Mouse (Mus musculus) granulocyte monocyte progenitor cell, adult 5-6 weeks (primary cell): ENCODE results near the gene Fbrs. TPM values are rescaled to one million over a fixed set of nuclear protein-coding genes. Genes with fewer than 3 reads are reported as not detected.

Source experiments
- ATAC-seq: replicated peaks from 2 replicates; pipeline ENCODE4 v1.8.0; 2016; ENCODE audit warnings: mild to moderate bottlenecking, moderate TSS enrichment, inconsistent platforms; ENCODE audit not compliant: poor library complexity, severe bottlenecking
- total RNA-seq, 2 experiments: library from RNA; stranded (forward) in 1 of 2; stranded (reverse) in 1 of 2; fragments of 200-712, 200-1000 nt in 1 of 2; fragments of >200 nt in 1 of 2; fragmentation: Nextera tagmentation in 1 of 2; gene quantifications; 2 replicates each; pipeline ENCODE4 v1.2.3; 2014 to 2017

Fbrs gene
- total RNA-seq, 2 experiments from 2014 or later: 21.9 to 132 TPM

- ATAC-seq: no peak
Observed at GRCm38 (mm10) chr7:127515846-127516245, 36.8 kb downstream of the Fbrs start.

GRCm38 (mm10) chr7:127516344-127516743, 37.3 kb downstream of the Fbrs start:
- no peak for ATAC-seq

GRCm38 (mm10) chr7:127519284-127519683, 40.3 kb downstream of the Fbrs start, which contains the start of gene Gm42715:
Gene Gm42715 (plus strand): TSS chr7:127519584.
- ATAC-seq: no peak

Other genes with a start within 250 kb of the Fbrs start
- gene Zfp553, start 246.1 kb upstream of the Fbrs start, total RNA-seq (2014; fragmentation: Nextera tagmentation): 6.0 and 18.7 TPM in 2 replicates
- gene Zfp553, start 246.1 kb upstream of the Fbrs start, total RNA-seq (2017): 11.4 and 12.0 TPM in 2 replicates
- 17.1 and 23.3 TPM in 2 replicates for gene Sept1, start 246.1 kb upstream of the Fbrs start, total RNA-seq (2014; fragmentation: Nextera tagmentation)
- gene Sept1, start 246.1 kb upstream of the Fbrs start, total RNA-seq (2017): 29.1 and 33.3 TPM in 2 replicates
- 4.9 and 7.8 TPM in 2 replicates for gene Zfp771, start 234.9 kb upstream of the Fbrs start, total RNA-seq (2014; fragmentation: Nextera tagmentation)
- 5.9 and 10.6 TPM in 2 replicates for gene Zfp771, start 234.9 kb upstream of the Fbrs start, total RNA-seq (2017)
- gene Dctpp1, start 218.5 kb upstream of the Fbrs start, total RNA-seq (2014; fragmentation: Nextera tagmentation): 99.5 and 126 TPM in 2 replicates
- gene Dctpp1, start 218.5 kb upstream of the Fbrs start, total RNA-seq (2017): 68.9 and 72.0 TPM in 2 replicates
- gene Sephs2, start 205.1 kb upstream of the Fbrs start, total RNA-seq (2014; fragmentation: Nextera tagmentation): 63.0 and 70.4 TPM in 2 replicates
- 158 and 176 TPM in 2 replicates for gene Sephs2, start 205.1 kb upstream of the Fbrs start, total RNA-seq (2017)
- 57.2 and 65.5 TPM in 2 replicates for gene Itgal, start 182.9 kb upstream of the Fbrs start, total RNA-seq (2014; fragmentation: Nextera tagmentation)
- gene Itgal, start 182.9 kb upstream of the Fbrs start, total RNA-seq (2017): 22.4 and 27.1 TPM in 2 replicates
- 3.7 and 9.6 TPM in 2 replicates for gene Zfp768, start 133.6 kb upstream of the Fbrs start, total RNA-seq (2014; fragmentation: Nextera tagmentation)
- gene Zfp768, start 133.6 kb upstream of the Fbrs start, total RNA-seq (2017): 5.5 and 6.2 TPM in 2 replicates
- 1.8 and 4.4 TPM in 2 replicates for gene Zfp747, start 103.1 kb upstream of the Fbrs start, total RNA-seq (2014; fragmentation: Nextera tagmentation)
- 6.2 and 13.4 TPM in 2 replicates for gene Zfp747, start 103.1 kb upstream of the Fbrs start, total RNA-seq (2017)
- gene 9130019O22Rik, start 92.0 kb upstream of the Fbrs start, total RNA-seq (2014; fragmentation: Nextera tagmentation): 2.7 and 3.7 TPM in 2 replicates
- 4.1 and 5.5 TPM in 2 replicates for gene 9130019O22Rik, start 92.0 kb upstream of the Fbrs start, total RNA-seq (2017)
- gene E430018J23Rik, start 85.6 kb upstream of the Fbrs start, total RNA-seq (2014; fragmentation: Nextera tagmentation): 2.5 TPM in 1 of 2 replicates, not detected in the other
- gene E430018J23Rik, start 85.6 kb upstream of the Fbrs start, total RNA-seq (2017): 4.2 and 8.9 TPM in 2 replicates
- gene Zfp764, start 72.4 kb upstream of the Fbrs start, total RNA-seq (2014; fragmentation: Nextera tagmentation): 8.9 and 10.8 TPM in 2 replicates
- gene Zfp764, start 72.4 kb upstream of the Fbrs start, total RNA-seq (2017): 12.5 and 15.1 TPM in 2 replicates
- 13.5 and 17.6 TPM in 2 replicates for gene Zfp688, start 57.1 kb upstream of the Fbrs start, total RNA-seq (2014; fragmentation: Nextera tagmentation)
- gene Zfp688, start 57.1 kb upstream of the Fbrs start, total RNA-seq (2017): 7.1 and 12.5 TPM in 2 replicates
- gene Zfp689, start 30.0 kb upstream of the Fbrs start, total RNA-seq (2014; fragmentation: Nextera tagmentation): 0.70 and 3.9 TPM in 2 replicates
- 2.7 and 3.6 TPM in 2 replicates for gene Zfp689, start 30.0 kb upstream of the Fbrs start, total RNA-seq (2017)
- 96.7 and 115 TPM in 2 replicates for gene Prr14, start 19.6 kb upstream of the Fbrs start, total RNA-seq (2014; fragmentation: Nextera tagmentation)
- gene Prr14, start 19.6 kb upstream of the Fbrs start, total RNA-seq (2017): 23.8 and 29.0 TPM in 2 replicates
- 139 and 145 TPM in 2 replicates for gene Srcap, start 32.8 kb downstream of the Fbrs start, total RNA-seq (2014; fragmentation: Nextera tagmentation)
- gene Srcap, start 32.8 kb downstream of the Fbrs start, total RNA-seq (2017): 20.9 and 22.9 TPM in 2 replicates
- 25.2 and 31.5 TPM in 2 replicates for gene Gm42715, start 40.4 kb downstream of the Fbrs start, total RNA-seq (2014; fragmentation: Nextera tagmentation)
- 5.7 and 6.4 TPM in 2 replicates for gene Gm42715, start 40.4 kb downstream of the Fbrs start, total RNA-seq (2017)
- 8.1 TPM in 1 of 2 replicates, not detected in the other for gene Tmem265, start 82.2 kb downstream of the Fbrs start, total RNA-seq (2014; fragmentation: Nextera tagmentation)
- gene Tmem265, start 82.2 kb downstream of the Fbrs start, total RNA-seq (2017): 0.99 and 2.9 TPM in 2 replicates
- 57.0 and 72.0 TPM in 2 replicates for gene Phkg2, start 94.1 kb downstream of the Fbrs start, total RNA-seq (2014; fragmentation: Nextera tagmentation)
- gene Phkg2, start 94.1 kb downstream of the Fbrs start, total RNA-seq (2017): 27.4 and 31.7 TPM in 2 replicates
- gene Ccdc189, start 109.4 kb downstream of the Fbrs start, total RNA-seq (2014; fragmentation: Nextera tagmentation): 0.37 and 0.77 TPM in 2 replicates
- 1.6 and 3.9 TPM in 2 replicates for gene Ccdc189, start 109.4 kb downstream of the Fbrs start, total RNA-seq (2017)
- gene Rnf40, start 109.6 kb downstream of the Fbrs start, total RNA-seq (2014; fragmentation: Nextera tagmentation): 25.0 and 48.1 TPM in 2 replicates
- gene Rnf40, start 109.6 kb downstream of the Fbrs start, total RNA-seq (2017): 35.3 and 42.8 TPM in 2 replicates
- gene Zfp629, start 136.6 kb downstream of the Fbrs start, total RNA-seq (2014; fragmentation: Nextera tagmentation): 12.9 and 18.9 TPM in 2 replicates
- 8.2 and 12.6 TPM in 2 replicates for gene Zfp629, start 136.6 kb downstream of the Fbrs start, total RNA-seq (2017)
- gene Bcl7c, start 229.7 kb downstream of the Fbrs start, total RNA-seq (2014; fragmentation: Nextera tagmentation): 50.9 and 81.5 TPM in 2 replicates
- 39.3 and 57.5 TPM in 2 replicates for gene Bcl7c, start 229.7 kb downstream of the Fbrs start, total RNA-seq (2017)
- gene Ctf1, start 233.5 kb downstream of the Fbrs start, total RNA-seq (2014; fragmentation: Nextera tagmentation): 0.73 and 1.2 TPM in 2 replicates
- gene Ctf1, start 233.5 kb downstream of the Fbrs start, total RNA-seq (2017): 0.90 and 3.2 TPM in 2 replicates